In the genomic region with DNA sequence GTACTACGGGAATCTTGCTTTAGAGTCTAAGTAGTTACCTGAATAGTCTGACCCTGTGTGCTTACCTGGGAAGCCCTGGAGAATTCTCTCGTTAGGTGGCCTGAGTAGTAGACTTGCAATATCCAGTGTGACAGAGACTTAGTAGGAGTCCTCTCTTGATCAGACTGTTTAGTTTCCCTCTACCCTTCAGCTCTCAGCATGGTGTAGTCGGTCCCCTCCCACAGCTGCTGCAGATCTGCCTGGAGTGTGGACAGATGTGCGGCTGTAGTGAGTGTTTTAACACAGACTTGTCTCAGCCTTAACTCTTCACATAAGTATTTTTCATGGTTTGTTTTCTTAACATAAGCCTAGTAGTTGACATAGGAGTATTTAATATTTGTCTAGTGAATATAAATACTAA, we compare ENCODE assay signal across 23 mouse cellular contexts. TPM values are rescaled to one million over a fixed set of nuclear protein-coding genes. Genes with fewer than 3 reads are reported as not detected.
DNase-seq lines count a peak whose midpoint lies in the region; ATAC-seq and TF ChIP-seq lines count a peak whose summit lies in the region.
"Had no signal": no experiment of that assay in that cellular context is flagged by ENCODE, and none has a peak within 500 bp of the region (broad histone marks: within the 10 kb centered on the region; RNA-seq: fewer than 3 reads in every experiment).

No protein-coding gene starts in this region.

- no peak overlapping the region for H3K4me2 ChIP-seq in stomach, embryonic 15.5 days
- H3K4me2 ChIP-seq in stomach, postnatal 0 days (replicated peaks; ENCODE audit: low read depth): no peak overlapping the region
- H3K4me2 ChIP-seq: forebrain, embryonic 13.5 days; heart, embryonic 12.5 days; heart, embryonic 15.5 days; hindbrain, embryonic 14.5 days had no signal

- no peak overlapping the region for H3K4me3 ChIP-seq in heart, adult 2 months
- H3K4me3 ChIP-seq in stomach, embryonic 15.5 days (replicated peaks): no peak overlapping the region
- no peak overlapping the region for H3K4me3 ChIP-seq in stomach, postnatal 0 days (ENCODE audit: low read depth, low read length)
- H3K4me3 ChIP-seq: forebrain, embryonic 10.5 days; forebrain, embryonic 13.5 days; heart, embryonic 12.5 days; heart, embryonic 15.5 days had no signal

- intact Hi-C loops in heart, adult 2 months (cut with DNase I): no loop called here
- intact Hi-C loops in heart, postnatal 25 days (cut with DNase I): no loop called here

- 59% methylated on average over 4 of the region's 4 CpGs for WGBS in heart, adult 2 months
- WGBS in stomach, embryonic 15.5 days: 68% methylated on average over 4 of the region's 4 CpGs
- 60% methylated on average over 4 of the region's 4 CpGs for WGBS in stomach, postnatal 0 days

- ATAC-seq in stomach, embryonic 15.5 days (ENCODE audit: insufficient read depth, low FRiP score, low read depth): peak; percentile 18; the same call in 1 of the 2 replicates
- ATAC-seq in stomach, postnatal 0 days (ENCODE audit: low FRiP score, low TSS enrichment): no peak
- ATAC-seq: CD4-positive, CD25-positive, alpha-beta regulatory T cell, adult 4 months; forebrain, embryonic 13.5 days; forebrain, embryonic 16.5 days; hindbrain, postnatal 0 days; inflammation-experienced regulatory T-cells, adult 6 months had no signal

- peak overlapping the region; percentile 16; the same call in 1 of the 2 replicates for H3K27ac ChIP-seq in heart, adult 2 months
- no peak overlapping the region for H3K27ac ChIP-seq in stomach, embryonic 15.5 days
- H3K27ac ChIP-seq in stomach, postnatal 0 days (replicated peaks): no peak overlapping the region
- H3K27ac ChIP-seq: forebrain, embryonic 10.5 days; forebrain, embryonic 13.5 days; heart, embryonic 15.5 days; hindbrain, embryonic 14.5 days; hindbrain, postnatal 0 days had no signal

- no peak overlapping the region for H3K9ac ChIP-seq in heart, adult 2 months (ENCODE audit: low read depth, low read length)
- no peak overlapping the region for H3K9ac ChIP-seq in stomach, embryonic 15.5 days
- H3K9ac ChIP-seq in stomach, postnatal 0 days (ENCODE audit: low read length): no peak overlapping the region
- H3K9ac ChIP-seq: forebrain, embryonic 13.5 days; heart, embryonic 12.5 days; heart, embryonic 15.5 days; hindbrain, embryonic 14.5 days had no signal

- H3K9me3 ChIP-seq in stomach, embryonic 15.5 days: no peaks in the 10 kb centered on the region
- H3K9me3 ChIP-seq in stomach, postnatal 0 days (ENCODE audit: control insufficient read depth, low read length): no peaks in the 10 kb centered on the region
- H3K9me3 ChIP-seq: forebrain, embryonic 10.5 days; forebrain, embryonic 13.5 days; heart, embryonic 12.5 days; heart, embryonic 15.5 days had no signal

- DNase-seq in heart, adult 2 months: no peak
- no peak for DNase-seq in heart, postnatal 25 days (ENCODE audit: low spot score)
- no peak for DNase-seq in stomach, postnatal 0 days (ENCODE audit: low spot score)
- peak; percentile 54 for DNase-seq in R1 (ENCODE audit: low read depth, low spot score)
- DNase-seq in spleen, postnatal 14 days (ENCODE audit: low spot score in 2 of 2): no peak
- DNase-seq: adrenal gland, adult 8-10 months; adrenal gland, postnatal 25 days; cerebellum, adult 18-20 months; cerebellum, adult 9-10 months; cerebellum, postnatal 14 days; gastrocnemius, postnatal 10 days; gastrocnemius, postnatal 36 days; kidney, adult 11 months had no signal

- H3K79me2 ChIP-seq in heart, adult 2 months (replicated peaks; ENCODE audit: control insufficient read depth, insufficient read depth, low read length): peaks cover 4% of the 10 kb centered on the region

- peaks cover 11% of the 10 kb centered on the region for H3K36me3 ChIP-seq in heart, adult 2 months (ENCODE audit: control insufficient read depth, insufficient read depth, low read length)
- peaks cover 4% of the 10 kb centered on the region; the same call in 1 of the 2 replicates for H3K36me3 ChIP-seq in stomach, embryonic 15.5 days
- H3K36me3 ChIP-seq in stomach, postnatal 0 days (ENCODE audit: control insufficient read depth, insufficient read depth, low read length): peaks cover 6% of the 10 kb centered on the region; the same call in 1 of the 2 replicates

- TF ChIP-seq CTCF in heart, adult 2 months (IDR thresholded peaks at IDR 0.05): no peak
- TF ChIP-seq CTCF in stomach, postnatal 0 days (IDR thresholded peaks at IDR 0.05; ENCODE audit: low read depth): no peak

- peaks cover 9% of the 10 kb centered on the region for H3K4me1 ChIP-seq in heart, adult 2 months (ENCODE audit: control insufficient read depth, insufficient read depth, low read length)
- no peaks in the 10 kb centered on the region for H3K4me1 ChIP-seq in stomach, embryonic 15.5 days
- H3K4me1 ChIP-seq in stomach, postnatal 0 days (replicated peaks; ENCODE audit: control insufficient read depth, insufficient read depth): no peaks in the 10 kb centered on the region
- H3K4me1 ChIP-seq: forebrain, embryonic 10.5 days had no signal

- no peaks in the 10 kb centered on the region for H3K27me3 ChIP-seq in heart, adult 2 months (ENCODE audit: control insufficient read depth, insufficient read depth, low read length)
- no peaks in the 10 kb centered on the region for H3K27me3 ChIP-seq in stomach, embryonic 15.5 days (replicated peaks)
- no peaks in the 10 kb centered on the region for H3K27me3 ChIP-seq in stomach, postnatal 0 days (ENCODE audit: control insufficient read depth, insufficient read depth, low read length)
- H3K27me3 ChIP-seq: forebrain, embryonic 13.5 days; heart, embryonic 12.5 days; heart, embryonic 15.5 days had no signal

- TF ChIP-seq EP300 in heart, adult 2 months (IDR thresholded peaks at IDR 0.05; ENCODE audit: insufficient read depth, low read depth, low read length): no peak
- TF ChIP-seq EP300 in stomach, postnatal 0 days (optimal IDR thresholded peaks at IDR 0.05): no peak

- no peak for TF ChIP-seq POLR2A in heart, adult 2 months (IDR thresholded peaks at IDR 0.05; ENCODE audit: insufficient read depth, low read depth, low read length)

RNA-seq across cellular contexts. Expression of gene Ppp4r1, which starts 19.7 kb away (rescaled TPM):
- 10 to 100 TPM; 36.9 to 43.3 TPM for total RNA-seq in heart, adult 2 months (2021)
- polyA plus RNA-seq in heart, adult 2 months (2012; rRNA removed): 25.3 and 50.3 TPM in 2 replicates
- 10 to 100 TPM; 41.7 to 48.5 TPM for total RNA-seq in heart, postnatal 25 days (2021)
- polyA plus RNA-seq in stomach, embryonic 15.5 days (2015; fragmentation: Nextera tagmentation; extraction: Ambion mirVana): 29.9 and 36.9 TPM in 2 replicates
- 14.2 and 15.3 TPM in 2 replicates for polyA plus RNA-seq in stomach, postnatal 0 days (2015; fragmentation: Nextera tagmentation; extraction: Ambion mirVana)

RNA-seq across cellular contexts. Expression of gene Rab31, which starts 29.5 kb away (rescaled TPM):
- 10 to 100 TPM; 12.5 to 16.5 TPM for total RNA-seq in heart, adult 2 months (2021)
- 13.0 and 22.2 TPM in 2 replicates for polyA plus RNA-seq in heart, adult 2 months (2012; rRNA removed)
- total RNA-seq in heart, postnatal 25 days (2021): 10 to 100 TPM; 18.9 to 19.2 TPM
- 32.0 and 32.4 TPM in 2 replicates for polyA plus RNA-seq in stomach, embryonic 15.5 days (2015; fragmentation: Nextera tagmentation; extraction: Ambion mirVana)
- 23.1 and 23.5 TPM in 2 replicates for polyA plus RNA-seq in stomach, postnatal 0 days (2015; fragmentation: Nextera tagmentation; extraction: Ambion mirVana)
